Mouse (Mus musculus) cerebellum, postnatal 25 days (tissue): ENCODE measurements at regions not wholly inside any gene's neighbourhood (a gene's known extent, or its start where the extent isn't known, plus 50 kb on each side); places are given as distances from the start of the nearest gene placed in this dataset.
"Not testable (repeated sequence)": the region's sequence is repeated elsewhere in the genome, so short reads cannot be mapped to it uniquely, and the experiment has no call there.

ENCODE experiments used
- DNase-seq, 2 experiments: peaks; one replicate each; pipeline ENCODE4 v3.0.0; 2021; ENCODE audit warnings: mixed read lengths in 2 of 2

GRCm38 (mm10) chr19:35890191-35890590, 167.1 kb downstream of the Htr7 start:
- DNase-seq: no peak

- DNase-seq: no peak
Observed at GRCm38 (mm10) chr19:35886270-35886669, 171.0 kb downstream of the Htr7 start.

DNA sequence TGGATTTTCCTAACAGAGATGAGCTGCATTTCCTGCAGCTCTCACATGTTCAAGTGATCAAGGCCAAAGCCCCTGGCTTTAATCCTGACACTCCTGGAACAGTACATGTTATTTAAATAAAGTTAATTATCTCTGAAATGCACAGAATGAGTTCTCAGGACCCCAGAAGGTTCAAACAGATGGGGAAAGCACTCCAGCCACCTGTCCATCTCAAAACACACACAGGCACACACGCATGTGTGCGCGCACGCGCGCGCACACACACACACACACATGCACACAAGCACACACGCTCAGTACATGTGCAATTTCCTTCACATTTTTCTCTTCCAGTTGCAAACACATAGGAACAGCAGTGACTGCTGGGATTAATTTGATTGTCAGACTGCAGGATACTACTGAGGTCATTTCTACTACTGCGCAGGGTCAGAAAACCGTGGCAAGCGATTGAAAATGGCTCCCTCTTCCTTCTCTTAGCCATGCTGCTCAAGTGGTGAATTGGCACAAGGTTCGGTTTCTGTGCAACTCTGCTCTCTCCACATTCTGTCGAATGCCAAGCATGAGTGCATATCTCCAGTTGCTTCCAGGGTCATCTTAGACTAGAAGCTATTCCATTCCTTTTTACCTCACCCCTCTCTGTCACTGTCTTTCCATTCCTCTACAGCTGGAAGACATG, 175.4 kb downstream of the Htr7 start:
- DNase-seq: peak in 1 of 2 experiments; percentile 4

- no peak for DNase-seq
Observed at GRCm38 (mm10) chr19:35875464-35875863, 181.8 kb downstream of the Htr7 start.

DNA sequence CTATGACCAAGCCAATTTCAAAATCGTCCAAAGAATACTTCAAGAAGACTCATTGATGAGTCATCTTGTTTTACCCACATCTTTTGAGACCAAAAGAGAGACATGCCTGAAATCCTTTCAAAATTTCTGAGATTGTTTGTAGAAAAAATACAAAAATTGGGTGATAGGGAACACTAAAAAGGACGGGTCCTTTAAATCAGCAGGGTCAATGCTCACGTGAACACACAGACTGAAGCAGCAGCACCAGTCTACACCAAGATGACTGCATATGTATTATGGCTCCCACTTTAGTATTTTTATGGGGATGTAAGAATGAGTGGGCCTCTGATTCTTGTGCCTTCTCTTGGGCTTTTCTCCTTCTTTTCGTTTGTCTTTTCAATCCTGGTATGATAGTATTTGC, 186.6 kb downstream of the Htr7 start:
- DNase-seq: no peak

- no peak for DNase-seq
Observed at GRCm38 (mm10) chr19:35868543-35868942, 188.8 kb downstream of the Htr7 start.

GRCm38 (mm10) chr19:35863049-35863448, 194.3 kb downstream of the Htr7 start:
- DNase-seq: no peak

DNA sequence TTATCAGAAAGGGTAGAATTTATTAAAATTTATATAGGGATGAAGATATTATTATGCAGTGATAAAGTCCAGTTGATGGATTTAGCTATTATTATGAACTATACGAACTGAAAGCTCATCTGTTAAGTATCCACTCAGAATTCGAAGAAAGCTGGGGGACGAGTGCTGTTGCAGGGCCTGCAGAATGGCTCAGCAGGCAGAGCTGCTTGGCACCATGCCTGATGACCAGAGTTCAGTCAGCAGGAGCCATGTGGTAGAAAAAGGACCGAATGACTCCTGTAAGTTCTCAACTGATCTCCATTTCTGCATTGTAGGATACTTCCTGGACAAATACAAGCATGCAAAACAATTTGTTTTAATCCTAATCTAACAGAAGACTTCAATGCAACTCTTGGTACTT, 195.9 kb downstream of the Htr7 start:
- peak; percentile 29 to 71 for DNase-seq

- no peak for DNase-seq
Observed at GRCm38 (mm10) chr19:35832992-35833391, 224.3 kb downstream of the Htr7 start.

GRCm38 (mm10) chr19:35826074-35826473, 231.2 kb downstream of the Htr7 start:
- no peak for DNase-seq

GRCm38 (mm10) chr19:35819626-35820025, 237.7 kb downstream of the Htr7 start:
- no peak for DNase-seq

GRCm38 (mm10) chr19:35794661-35795060, 262.6 kb downstream of the Htr7 start:
- no peak for DNase-seq

DNA sequence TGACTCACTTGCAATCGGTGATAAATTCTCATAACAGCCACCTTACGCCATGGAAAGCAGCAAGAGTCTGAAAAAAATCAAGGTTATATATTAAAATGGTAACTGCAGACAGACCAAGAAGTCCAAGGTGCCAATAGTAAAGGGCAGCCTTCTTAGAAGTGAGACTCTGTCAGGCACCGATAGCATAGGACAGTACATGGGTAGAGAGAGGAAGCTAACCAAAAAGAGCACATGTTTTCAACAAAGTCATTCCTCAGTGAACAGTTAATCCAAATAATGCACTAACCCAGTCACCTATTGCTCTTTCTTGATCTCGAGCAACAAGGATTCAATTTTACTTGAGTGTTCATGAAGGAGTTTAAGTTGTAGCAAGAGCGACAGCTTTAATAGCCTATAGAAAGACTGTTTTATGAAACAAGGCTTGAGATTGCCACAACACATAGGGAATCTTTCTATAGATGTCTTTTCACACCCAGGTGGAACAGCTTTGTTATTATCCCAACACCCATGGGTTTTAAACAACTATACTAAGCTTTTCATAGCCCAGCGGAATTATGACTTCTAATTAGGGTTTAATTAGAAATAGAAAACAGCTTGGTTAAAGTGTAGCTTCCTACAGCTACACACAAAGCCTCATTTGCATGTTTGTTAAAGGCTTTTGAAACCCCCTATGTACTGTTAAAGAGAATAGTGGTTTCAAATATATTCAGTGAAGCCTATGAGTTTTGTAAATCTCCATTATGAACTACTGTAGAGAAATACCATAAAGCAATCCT, 269.9 kb downstream of the Htr7 start:
- DNase-seq: no peak

- not testable (repeated sequence) for DNase-seq
Observed at GRCm38 (mm10) chr19:35761750-35762149, 295.6 kb downstream of the Htr7 start.

- DNase-seq: no peak
Observed at GRCm38 (mm10) chr19:35759701-35760100, 297.6 kb downstream of the Htr7 start.

GRCm38 (mm10) chr19:35755494-35755893, 301.8 kb downstream of the Htr7 start:
- no peak for DNase-seq

GRCm38 (mm10) chr19:35735754-35736153, 321.6 kb downstream of the Htr7 start:
- no peak for DNase-seq

- no peak for DNase-seq
Observed at GRCm38 (mm10) chr19:35728436-35729060, 328.8 kb downstream of the Htr7 start.
